Mouse (Mus musculus) c-Kit-negative CD71-positive TER-119-positive erythroid progenitor cells, embryonic 14.5 days (primary cell): ENCODE data around the gene Plekhh3.

Source experiments
- DNase-seq: peaks from one replicate; pipeline ENCODE4 v3.0.0-alpha.2; 2013; ENCODE audit warnings: low read depth, low spot score

Gene Plekhh3

DNA sequence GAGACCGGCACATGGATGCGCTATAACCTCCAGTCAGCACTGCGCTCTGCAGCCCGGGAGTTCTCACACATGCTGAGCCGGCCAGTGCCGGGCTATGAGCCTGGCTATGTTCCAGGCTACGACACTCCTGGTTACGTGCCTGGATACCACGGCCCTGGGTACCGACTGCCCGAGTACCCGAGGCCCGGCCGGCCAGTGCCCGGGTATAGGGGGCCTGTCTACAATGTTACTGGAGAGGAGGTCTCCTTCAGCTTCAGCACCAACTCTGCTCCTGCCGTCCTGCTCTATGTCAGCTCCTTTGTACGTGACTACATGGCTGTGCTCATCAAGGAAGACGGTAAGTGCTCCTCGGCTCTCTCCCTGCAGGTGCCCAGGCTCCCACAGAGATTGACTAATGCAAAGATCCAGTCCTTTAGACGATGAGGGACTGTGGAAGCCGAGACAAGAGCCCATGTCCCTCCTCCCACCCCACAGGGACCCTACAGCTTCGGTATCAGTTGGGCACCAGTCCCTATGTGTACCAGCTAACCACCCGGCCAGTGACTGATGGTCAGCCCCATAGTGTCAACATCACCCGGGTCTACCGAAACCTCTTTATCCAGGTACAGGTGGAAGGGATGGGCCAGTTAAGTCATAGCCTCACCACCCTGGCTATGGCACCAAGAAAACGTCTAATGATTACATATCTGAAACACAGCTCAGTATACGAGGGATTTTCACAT, 15.5 kb upstream of the Plekhh3 start:
- DNase-seq, result no peak

DNA sequence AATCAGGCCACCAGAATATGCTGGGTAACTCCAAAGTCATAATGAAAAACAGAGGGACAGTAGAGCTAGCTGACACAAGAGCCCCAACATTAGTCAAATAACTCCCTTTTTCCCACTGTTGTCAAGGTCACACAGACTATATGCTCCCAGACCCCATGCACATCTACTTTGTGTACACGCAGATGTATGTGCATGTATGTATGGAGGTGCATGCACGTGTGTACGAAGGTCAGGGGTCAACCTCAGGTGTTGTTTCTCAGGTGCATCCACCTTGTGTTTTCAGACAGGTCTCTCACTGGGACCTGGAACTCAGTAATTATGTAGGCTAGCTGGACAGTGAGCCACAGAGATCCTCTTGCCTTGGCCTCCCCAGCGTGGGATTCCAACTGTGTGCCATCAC, 14.3 kb upstream of the Plekhh3 start:
- DNase-seq, result no peak

DNA sequence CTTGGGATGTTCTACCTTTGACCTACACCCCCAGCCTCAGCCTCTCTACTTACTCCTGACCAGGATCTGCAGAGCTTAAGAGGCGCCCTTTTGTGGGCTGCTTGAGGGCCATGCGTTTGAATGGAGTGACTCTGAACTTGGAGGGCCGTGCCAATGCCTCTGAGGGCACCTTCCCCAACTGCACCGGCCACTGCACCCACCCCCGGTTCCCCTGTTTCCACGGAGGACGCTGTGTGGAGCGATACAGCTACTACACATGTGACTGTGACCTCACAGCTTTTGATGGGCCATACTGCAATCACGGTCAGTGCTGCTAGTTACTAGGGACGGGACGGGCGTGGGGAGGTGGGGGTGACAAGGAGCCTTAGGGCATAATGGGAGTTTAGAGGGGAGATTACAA, 13.8 kb upstream of the Plekhh3 start:
- DNase-seq, result no peak

DNA sequence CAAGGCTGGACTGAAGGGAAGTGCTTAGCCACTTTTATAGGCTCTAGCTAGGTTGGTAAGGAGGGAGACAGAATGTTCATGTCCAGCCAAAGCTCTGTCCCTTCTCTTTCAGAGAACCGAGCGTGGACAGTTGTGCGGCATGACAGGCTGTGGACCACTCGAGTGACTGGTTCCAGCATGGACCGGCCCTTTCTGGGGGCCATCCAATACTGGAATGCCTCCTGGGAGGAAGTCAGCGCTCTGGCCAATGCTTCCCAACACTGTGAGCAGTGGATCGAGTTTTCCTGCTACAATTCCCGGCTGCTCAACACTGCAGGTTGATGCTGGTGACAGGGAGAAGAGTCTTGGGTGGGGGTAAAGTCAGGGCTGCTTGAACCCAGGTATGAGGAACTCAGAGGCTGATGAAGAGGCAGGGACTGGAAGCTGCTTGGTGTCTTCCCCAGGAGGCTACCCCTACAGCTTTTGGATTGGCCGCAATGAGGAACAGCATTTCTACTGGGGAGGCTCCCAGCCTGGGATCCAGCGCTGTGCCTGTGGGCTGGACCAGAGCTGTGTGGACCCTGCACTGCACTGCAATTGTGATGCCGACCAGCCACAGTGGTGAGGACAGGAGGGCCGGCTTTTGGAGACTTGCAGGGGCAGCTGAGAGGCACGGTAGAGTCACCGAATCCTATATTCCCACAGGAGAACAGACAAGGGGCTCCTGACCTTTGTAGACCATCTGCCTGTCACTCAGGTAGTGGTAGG, 11.8 kb upstream of the Plekhh3 start:
- DNase-seq, result no peak

DNA sequence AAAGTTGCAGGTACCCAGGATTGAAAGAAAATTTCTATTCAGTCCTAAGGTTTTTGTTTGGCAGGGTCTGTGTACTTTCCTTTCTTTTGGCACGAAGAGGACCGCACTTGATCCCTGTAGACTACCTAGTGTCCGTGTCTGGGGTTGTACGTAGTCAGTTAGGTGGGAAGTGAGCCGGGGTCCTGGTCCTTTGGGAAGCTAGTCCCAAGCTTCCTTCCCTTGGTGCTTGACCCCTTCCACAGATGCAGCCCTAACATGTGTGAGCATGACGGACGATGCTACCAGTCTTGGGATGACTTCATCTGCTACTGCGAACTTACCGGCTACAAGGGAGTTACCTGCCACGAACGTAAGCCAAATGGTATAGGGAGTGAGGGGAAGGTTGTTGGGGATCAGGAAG, 10.8 kb upstream of the Plekhh3 start:
- no peak for DNase-seq

DNA sequence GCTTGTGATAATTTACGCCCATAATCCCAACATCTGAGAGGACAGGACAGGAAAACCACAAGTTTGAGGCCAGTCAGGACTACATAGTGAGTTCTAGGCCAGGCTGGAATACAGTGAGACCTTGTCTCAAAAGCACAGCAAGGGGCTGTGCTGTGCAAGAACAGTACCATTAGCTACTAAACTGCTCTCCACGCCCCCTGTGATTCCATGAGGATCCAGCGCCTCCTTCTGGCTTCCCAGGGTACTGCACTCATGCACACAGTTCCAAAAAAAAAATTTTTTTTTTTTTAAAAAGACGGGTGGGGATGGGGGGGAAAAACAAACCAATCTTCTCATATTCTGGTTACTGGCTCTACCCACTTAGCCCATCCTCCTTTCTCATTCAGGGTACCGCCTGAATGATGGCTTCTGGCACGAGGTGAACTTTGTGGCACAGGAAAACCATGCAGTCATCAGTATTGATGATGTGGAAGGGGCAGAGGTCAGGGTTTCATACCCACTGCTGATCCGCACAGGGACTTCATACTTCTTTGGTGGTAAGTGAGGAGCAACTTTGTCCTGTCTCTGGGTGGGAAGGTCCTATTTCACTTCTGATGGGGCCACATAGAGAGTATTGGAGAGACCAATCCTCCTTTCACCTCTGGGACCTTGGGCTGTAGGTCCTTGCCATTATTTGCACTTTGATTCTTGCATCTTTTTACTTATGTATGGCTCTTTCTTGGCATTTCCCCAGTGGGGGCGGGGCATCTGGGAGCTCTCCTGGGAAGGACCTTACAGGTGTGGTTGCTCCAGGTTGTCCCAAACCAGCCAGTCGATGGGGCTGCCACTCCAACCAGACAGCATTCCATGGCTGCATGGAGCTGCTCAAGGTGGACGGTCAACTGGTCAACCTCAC, 9.9 kb upstream of the Plekhh3 start:
- peak; percentile 25 for DNase-seq

DNA sequence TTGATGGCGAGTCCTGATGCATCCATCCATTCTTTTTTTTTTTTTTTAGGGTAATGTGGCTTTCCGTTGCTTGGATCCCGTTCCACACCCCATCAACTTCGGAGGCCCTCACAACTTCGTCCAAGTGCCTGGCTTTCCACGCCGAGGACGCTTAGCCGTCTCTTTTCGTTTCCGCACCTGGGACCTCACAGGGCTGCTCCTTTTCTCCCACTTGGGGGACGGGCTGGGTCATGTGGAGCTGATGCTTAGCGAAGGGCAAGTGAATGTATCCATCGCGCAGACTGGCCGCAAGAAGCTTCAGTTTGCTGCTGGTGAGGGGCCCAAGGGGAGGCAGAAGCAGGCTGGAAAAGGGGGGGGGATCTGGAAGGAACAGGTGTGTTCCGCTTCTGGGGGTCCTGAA, 9.1 kb upstream of the Plekhh3 start:
- no peak for DNase-seq

DNA sequence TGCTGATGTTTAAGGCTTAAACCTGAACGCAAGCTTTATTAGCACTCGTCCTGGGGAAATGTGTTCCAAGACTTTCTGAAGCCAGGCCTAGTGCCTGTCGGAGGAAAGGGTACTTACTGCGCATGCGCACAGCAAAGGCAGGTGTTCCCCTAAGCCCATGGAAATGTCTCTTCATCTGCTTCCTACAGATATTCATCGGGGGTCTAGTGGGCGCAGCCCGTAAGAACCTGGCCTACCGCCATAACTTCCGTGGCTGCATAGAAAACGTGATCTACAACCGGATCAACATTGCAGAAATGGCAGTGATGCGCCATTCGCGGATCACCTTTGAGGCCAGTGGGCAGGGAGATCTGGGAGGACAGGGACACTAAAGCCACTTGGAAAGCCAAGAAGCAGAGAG, 8.2 kb upstream of the Plekhh3 start:
- no peak for DNase-seq

DNA sequence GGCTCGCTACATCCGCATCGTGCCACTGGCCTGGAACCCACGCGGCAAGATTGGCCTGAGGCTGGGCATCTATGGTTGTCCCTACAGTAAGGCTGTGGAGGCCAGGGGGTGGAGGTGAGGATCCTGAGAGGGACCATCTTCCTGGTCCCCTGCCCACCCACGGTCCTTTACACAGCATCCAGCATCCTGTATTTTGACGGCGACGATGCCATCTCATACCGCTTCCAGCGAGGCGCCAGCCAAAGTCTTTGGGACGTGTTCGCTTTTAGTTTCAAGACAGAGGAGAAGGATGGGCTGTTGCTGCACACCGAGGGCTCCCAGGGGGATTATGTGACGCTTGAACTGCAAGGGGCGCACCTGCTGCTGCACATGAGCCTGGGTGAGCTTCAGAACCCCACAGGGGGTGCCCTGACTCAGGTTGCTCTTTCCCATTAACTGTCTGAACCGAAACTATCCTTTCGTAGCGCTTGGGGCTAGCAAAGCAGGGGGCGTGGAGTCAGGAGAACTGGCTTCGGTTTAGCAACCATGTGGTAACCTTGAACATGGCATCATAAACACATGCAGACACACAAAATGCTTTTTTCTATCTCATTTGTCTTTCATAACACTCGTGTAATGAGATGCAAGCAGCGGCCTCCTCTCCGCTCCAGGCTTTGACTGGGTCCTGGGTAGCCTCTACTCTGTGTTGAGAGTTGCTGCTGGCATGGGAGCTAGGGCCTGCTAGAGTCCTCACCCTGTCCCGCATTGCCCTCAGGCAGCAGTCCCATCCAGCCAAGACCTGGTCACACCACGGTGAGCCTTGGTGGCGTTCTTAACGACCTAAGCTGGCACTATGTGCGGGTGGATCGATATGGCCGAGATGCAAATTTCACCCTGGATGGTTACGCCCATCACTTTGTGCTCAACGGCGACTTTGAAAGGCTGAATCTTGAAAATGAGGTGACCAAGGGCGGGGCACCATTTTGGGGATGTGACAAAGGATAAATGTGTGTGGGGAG, 7.2 kb upstream of the Plekhh3 start:
- no peak for DNase-seq

DNA sequence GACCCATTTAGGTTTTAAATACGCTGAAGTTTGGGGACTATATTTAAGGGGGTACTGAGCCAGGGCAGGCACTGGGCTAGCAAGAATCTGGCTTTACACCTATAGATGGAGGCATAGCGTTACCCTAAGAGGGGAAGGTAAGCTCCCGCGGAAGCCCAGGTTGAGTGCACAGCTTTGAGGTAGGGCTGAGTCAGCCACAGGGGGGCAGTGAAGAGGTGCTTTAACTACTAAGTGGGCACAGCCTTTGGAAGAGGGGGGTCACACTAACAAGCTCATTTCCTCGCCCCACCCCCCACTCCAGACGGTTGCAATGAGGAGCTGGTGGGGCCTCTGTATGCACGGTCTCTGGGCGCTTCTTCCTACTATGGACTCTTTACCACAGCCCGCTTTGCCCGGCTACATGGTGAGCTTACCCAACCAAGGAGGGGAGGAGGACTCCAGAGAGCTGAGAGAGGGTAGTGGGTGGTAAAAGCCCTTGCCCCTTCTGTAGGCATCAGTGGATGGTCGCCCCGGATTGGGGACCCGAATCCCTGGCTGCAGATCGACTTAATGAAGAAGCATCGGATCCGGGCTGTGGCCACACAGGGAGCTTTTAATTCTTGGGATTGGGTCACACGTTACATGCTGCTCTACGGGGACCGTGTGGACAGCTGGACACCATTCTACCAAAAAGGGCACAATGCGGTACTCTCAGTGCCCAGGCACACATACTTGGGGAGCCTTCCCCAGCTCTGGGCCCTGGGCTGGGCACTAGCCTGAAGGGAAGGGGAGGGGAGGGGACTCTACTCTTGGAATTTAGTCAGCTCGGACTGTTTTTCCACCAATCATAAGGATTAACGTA, 6.0 kb upstream of the Plekhh3 start:
- DNase-seq, result no peak

DNA sequence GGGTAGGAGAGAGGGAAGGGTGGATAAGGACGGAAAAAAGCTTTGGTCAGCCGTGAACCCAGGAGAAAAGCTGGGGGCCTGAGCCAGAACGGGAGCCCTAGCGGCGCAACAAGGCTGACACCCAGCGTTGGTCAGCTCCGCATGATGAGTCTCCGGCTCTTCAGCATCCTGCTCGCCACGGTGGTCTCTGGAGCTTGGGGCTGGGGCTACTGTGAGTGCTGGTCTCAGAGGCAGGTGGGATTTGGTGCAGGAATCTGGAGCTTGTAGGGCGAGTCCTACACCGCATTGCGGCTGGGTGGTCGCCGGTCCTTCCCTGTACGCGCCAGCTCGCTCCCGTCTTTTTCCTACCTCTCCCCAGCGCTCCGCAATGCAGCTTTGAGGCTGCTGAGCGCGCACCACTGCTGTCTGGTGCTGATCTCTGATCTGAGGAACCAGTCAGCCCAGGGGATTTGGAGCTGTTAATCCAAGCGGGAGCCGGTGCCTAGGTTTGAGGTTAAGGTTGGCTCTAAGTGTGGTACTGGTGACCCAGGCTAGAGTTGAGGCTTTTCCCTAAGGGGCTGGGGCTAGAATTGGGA, 5.1 kb upstream of the Plekhh3 start:
- no peak for DNase-seq

DNA sequence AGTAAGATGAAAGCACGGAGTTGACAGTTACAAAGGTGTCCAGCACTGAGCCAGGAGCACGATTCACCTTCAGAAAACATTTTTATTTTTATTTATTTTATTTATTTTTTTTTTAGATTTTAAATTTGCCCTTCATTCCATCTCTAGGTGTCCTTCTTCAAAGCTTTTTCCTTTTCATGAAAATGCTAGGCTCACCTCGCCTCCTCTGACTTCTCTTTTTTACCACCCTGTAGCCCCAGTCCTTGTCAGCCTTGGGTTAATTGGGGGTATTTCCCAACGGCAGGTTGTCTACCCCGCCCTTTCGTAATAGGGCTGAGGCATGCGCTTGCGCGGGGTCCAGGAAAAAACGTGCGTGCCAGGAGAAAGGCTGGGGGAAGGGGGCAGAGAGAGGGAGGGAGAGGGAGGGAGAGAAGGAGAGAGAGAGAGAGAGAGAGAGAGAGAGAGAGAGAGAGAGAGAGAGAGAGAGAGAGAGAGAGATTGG, 4.5 kb upstream of the Plekhh3 start:
- DNase-seq, result no peak

DNA sequence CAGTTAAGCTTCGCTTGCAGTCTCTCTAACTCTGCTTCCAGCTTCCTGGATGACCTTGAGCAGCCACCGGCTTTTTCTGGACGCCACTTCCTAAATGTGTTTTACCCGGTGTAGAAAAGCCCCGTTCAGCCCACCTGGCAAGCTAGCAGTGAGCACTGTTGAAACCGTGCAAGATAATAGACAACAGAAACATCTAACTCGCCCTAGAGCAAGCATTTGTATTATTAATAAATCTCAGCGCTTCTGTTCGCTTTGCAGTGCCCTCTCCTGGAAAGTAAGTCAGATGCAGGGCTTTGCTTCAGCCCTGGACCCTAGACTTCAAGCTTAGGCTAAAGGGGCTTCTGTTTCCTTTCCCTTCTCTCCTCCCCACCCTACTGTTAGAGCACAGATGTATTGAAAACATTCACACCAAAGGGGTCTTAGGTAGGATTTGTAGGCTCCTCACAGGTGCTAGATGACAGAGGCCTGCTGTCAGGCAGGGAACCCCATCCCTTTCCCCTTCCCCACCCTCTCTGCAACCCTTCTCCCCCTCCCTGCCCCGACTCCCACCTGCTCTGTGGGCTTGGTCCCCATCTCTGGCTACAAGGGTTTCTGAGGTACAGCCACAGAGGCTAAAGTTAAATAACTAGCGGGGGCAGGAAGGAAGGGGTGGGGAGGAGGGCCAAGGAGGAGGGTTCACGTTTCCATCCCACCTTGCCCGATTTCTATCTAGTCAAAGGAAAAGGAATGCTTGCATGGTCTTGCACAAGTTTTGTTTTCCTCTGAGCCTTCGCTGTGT, 3.9 kb upstream of the Plekhh3 start, which contains the start of gene Ccr10:
Gene Ccr10 (minus strand): TSS at position 593 of the 778 bp plus-strand sequence.
- DNase-seq, result no peak

DNA sequence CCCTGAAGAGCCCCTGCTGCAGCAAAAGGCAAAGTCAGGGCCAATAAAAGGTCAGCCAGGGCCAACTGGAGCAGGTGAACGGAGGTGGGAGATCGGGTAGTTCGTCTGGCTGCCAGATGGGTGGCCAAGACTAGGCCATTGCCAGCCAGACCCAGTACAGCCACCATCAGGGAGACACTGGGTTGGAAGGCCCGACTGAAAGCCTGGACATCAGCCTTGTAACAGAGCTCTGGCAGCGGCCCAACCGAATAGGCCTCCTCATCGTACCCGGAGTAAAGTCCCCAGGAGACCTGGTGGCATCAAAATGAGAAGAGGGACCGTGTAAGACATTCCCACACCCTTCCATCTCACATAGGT, 3.2 kb upstream of the Plekhh3 start:
- DNase-seq, result no peak

DNA sequence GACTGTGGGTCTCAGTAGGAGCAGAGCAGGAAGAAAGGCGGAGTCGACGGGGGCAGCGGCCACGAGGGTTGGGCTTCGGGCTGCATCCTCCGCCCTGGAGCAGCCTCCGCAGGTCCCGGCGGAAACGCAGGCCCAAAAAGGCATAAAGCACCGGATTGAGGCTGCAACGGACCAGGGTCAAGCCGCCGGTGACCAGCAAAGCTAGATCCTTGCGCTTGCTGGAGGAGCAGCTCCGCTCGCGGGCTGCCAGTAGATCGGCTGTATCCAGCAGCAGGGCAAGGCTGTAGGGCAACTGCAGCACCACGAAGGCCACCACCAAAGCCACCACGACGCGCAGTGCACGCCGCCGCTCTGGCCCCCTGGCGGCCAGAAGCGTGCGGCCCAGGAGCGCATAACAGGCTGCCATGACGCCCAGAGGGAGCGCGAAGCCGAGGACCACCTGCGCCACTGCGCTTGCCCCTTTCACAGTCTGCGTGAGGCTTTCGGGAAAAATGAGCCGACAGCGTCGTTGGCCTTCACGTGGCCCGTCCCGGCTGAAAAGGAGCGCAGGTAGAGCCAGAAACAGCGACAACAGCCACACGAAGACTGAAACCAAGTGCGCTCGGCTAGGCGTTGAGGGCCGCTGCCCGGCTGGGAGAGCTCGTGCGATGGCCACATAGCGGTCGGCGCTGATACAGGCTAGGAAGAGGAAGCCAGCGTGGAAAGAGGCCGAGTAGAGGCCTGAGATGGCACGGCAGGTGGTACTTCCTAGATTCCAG, 2.7 kb upstream of the Plekhh3 start:
- DNase-seq, result no peak

DNA sequence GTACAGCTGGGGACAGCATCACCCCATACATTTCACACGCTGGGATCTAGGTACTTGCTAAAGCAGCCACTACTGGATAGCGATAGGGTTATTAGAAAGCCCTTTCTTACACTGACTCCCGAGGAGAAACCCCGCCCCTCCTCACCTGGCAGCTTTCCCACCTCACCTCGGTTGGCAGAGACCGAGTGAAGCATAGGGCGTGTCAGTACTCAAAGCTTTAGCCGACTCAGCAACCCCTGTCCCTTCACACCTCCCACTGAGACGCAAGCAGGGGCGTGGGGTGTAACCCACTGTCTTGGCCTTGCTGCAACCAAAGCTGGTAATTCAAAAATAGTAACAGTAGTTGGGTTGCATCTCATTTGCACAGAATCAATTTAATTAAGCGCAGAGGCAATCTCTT, 2.0 kb upstream of the Plekhh3 start:
- DNase-seq, result no peak

DNA sequence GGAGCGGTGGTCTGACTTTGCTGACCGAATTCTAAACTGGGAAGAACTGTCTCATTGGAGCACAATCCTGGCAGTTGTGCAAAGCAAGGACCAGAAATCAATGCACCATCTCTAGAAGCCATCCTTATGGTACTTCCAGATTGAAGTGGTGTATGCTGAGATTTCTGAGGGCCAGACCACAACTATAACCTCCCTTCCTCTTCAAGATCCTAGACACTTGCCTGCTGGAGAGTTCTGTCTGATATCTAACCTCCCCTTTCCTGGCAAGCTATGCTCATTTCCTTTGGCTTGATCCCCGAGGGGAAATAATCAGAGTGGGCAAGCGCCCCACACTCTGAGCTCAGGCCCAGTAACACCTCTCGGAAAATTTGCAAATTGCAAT, 1.3 kb upstream of the Plekhh3 start:
- no peak for DNase-seq

DNA sequence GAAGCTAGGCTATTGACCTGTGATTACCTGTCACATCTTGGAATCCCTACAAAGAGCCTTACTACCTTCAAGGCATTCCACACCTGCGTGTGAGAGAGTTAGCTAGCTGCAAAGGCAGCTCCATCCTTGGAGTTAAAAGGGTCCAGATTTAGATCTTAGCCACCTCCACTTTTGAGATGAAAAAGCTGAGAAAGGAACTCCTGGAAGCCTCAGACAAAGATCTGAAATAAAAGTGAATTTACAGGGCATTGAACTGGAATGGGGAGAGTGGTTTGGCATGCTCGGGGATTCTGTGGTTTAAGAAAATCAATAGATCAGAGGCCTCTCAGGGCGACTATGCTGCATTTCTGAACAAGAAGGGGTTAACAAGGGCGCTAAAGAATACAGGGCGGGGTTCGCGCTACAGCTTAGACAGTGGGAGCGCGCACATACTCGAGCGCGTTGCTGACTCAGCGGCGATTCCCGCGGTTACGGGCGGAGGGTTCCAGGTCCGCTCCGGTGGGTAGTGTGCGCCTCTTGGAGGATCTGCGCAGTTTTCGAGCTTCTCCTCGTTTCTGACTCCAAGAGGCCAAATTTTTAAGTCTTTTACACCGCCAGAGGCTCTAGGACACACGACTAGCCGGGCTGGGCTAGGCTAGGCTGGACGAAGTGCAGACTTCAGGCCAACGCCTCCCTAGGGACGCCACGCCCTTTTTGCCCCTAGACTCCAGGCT, 726 bp upstream of the Plekhh3 start:
- DNase-seq, result no peak
